Mouse (Mus musculus): ENCODE measurements around the gene Tha1. TPM values are rescaled to one million over a fixed set of nuclear protein-coding genes. Genes with fewer than 3 reads are reported as not detected.

Tha1 gene
- polyA plus RNA-seq, 1 experiment: 27.7 TPM

GRCm38 (mm10) chr11:117909337-117909736 lies 36.1 kb upstream of the Tha1 start:
- 83% methylated on average over 8 of the region's 8 CpGs for WGBS
- TF ChIP-seq CTCF (IDR thresholded peaks at IDR 0.05; ENCODE audit: extremely low read depth, insufficient read length, insufficient replicate concordance, low read depth, low read length) (no peak), POLR2A (IDR thresholded peaks at IDR 0.05; ENCODE audit: low read depth, low read length) (no peak)
- no peak overlapping the region for H3K27ac ChIP-seq (ENCODE audit: insufficient read depth, low read depth, low read length)
- H3K36me3 ChIP-seq (ENCODE audit: control insufficient read depth, insufficient read depth, low read length): no peaks in the 10 kb centered on the region
- H3K27me3 ChIP-seq (ENCODE audit: control insufficient read depth, insufficient read depth, low read length): no peaks in the 10 kb centered on the region
- H3K4me1 ChIP-seq (ENCODE audit: control insufficient read depth, insufficient read depth, insufficient read length, low read length): peaks cover 11% of the 10 kb centered on the region
- H3K4me3 ChIP-seq (ENCODE audit: low read depth, low read length): no peak overlapping the region

- H3K4me3 ChIP-seq (ENCODE audit: low read depth, low read length): no peak overlapping the region
- H3K27me3 ChIP-seq (ENCODE audit: control insufficient read depth, insufficient read depth, low read length): no peaks in the 10 kb centered on the region
- no peaks in the 10 kb centered on the region for H3K4me1 ChIP-seq (ENCODE audit: control insufficient read depth, insufficient read depth, insufficient read length, low read length)
- no peaks in the 10 kb centered on the region for H3K36me3 ChIP-seq (ENCODE audit: control insufficient read depth, insufficient read depth, low read length)
- H3K27ac ChIP-seq (ENCODE audit: insufficient read depth, low read depth, low read length): no peak overlapping the region
- WGBS: 72% methylated on average over 8 of the region's 8 CpGs
- TF ChIP-seq POLR2A (IDR thresholded peaks at IDR 0.05; ENCODE audit: low read depth, low read length): no peak
- TF ChIP-seq CTCF (IDR thresholded peaks at IDR 0.05; ENCODE audit: extremely low read depth, insufficient read length, insufficient replicate concordance, low read depth, low read length): no peak
Measured at GRCm38 (mm10) chr11:117904442-117904841, 31.2 kb upstream of the Tha1 start.

GRCm38 (mm10) chr11:117902282-117902681 lies 29.0 kb upstream of the Tha1 start:
- WGBS: 86% methylated on average over 2 of the region's 2 CpGs
- no peak overlapping the region for H3K4me3 ChIP-seq (ENCODE audit: low read depth, low read length)
- no peak for TF ChIP-seq CTCF (IDR thresholded peaks at IDR 0.05; ENCODE audit: extremely low read depth, insufficient read length, insufficient replicate concordance, low read depth, low read length)
- no peak for TF ChIP-seq POLR2A (IDR thresholded peaks at IDR 0.05; ENCODE audit: low read depth, low read length)

DNA sequence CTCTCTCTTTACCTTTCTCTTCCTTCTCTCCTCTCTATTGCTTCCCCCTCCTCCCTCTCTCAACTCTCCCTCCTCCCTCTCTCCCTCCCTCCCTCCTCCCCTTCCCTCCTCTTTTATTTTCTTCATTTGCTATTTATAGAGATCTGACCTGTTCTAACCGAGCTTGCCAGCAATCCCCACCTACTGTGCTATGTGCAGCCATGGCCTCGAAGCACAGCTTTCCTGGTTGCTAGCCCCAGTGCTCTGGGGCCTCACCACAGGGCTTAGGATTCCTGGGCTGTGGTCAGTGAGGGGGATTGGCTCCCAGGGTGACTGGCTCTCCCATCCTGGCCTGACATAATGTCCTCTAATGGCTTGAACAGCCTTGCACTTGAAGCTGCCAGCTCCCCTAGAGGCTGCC lies 23.3 kb upstream of the Tha1 start:
- Histone ChIP-seq H3K27me3 (ENCODE audit: control insufficient read depth, insufficient read depth, low read length) (no peaks in the 10 kb centered on the region), H3K4me3 (ENCODE audit: low read depth, low read length) (no peak overlapping the region), H3K27ac (ENCODE audit: insufficient read depth, low read depth, low read length) (no peak overlapping the region), H3K36me3 (ENCODE audit: control insufficient read depth, insufficient read depth, low read length) (no peaks in the 10 kb centered on the region), H3K4me1 (ENCODE audit: control insufficient read depth, insufficient read depth, insufficient read length, low read length) (no peaks in the 10 kb centered on the region)
- no peak for TF ChIP-seq CTCF (IDR thresholded peaks at IDR 0.05; ENCODE audit: extremely low read depth, insufficient read length, insufficient replicate concordance, low read depth, low read length)
- TF ChIP-seq POLR2A (IDR thresholded peaks at IDR 0.05; ENCODE audit: low read depth, low read length): no peak
- 37% methylated on average over 2 of the region's 2 CpGs for WGBS

More at GRCm38 (mm10) chr11:117902282-117902681, 29.0 kb upstream of the Tha1 start:
- Histone ChIP-seq H3K27me3 (ENCODE audit: control insufficient read depth, insufficient read depth, low read length) (no peaks in the 10 kb centered on the region), H3K4me1 (ENCODE audit: control insufficient read depth, insufficient read depth, insufficient read length, low read length) (no peaks in the 10 kb centered on the region), H3K27ac (ENCODE audit: insufficient read depth, low read depth, low read length) (no peak overlapping the region), H3K36me3 (ENCODE audit: control insufficient read depth, insufficient read depth, low read length) (no peaks in the 10 kb centered on the region)

DNA sequence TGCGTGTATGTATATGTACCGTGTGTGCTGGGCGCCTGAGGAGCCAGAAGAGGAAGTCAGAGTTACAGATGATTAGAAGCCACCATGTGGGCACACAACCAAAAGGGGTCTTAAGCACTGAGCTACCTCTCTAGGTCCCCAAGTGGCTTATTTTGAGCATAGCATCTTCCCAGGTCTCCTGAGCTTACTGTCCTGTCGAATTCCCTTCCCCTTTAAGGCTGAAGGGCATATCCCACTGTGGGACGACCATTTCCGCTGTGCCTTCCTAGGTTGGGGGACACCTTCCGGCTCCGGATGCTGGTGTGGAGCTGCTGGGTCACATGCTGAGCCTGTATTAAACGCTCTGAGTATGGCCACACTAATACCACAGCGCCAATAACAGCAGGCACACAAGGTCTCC lies 21.4 kb upstream of the Tha1 start:
- Histone ChIP-seq H3K27me3 (ENCODE audit: control insufficient read depth, insufficient read depth, low read length) (peaks cover 3% of the 10 kb centered on the region; the same call in 1 of the 2 replicates), H3K4me1 (ENCODE audit: control insufficient read depth, insufficient read depth, insufficient read length, low read length) (peaks cover 8% of the 10 kb centered on the region), H3K27ac (ENCODE audit: insufficient read depth, low read depth, low read length) (no peak overlapping the region), H3K4me3 (ENCODE audit: low read depth, low read length) (no peak overlapping the region), H3K36me3 (ENCODE audit: control insufficient read depth, insufficient read depth, low read length) (no peaks in the 10 kb centered on the region)
- TF ChIP-seq CTCF (IDR thresholded peaks at IDR 0.05; ENCODE audit: extremely low read depth, insufficient read length, insufficient replicate concordance, low read depth, low read length) (no peak), POLR2A (IDR thresholded peaks at IDR 0.05; ENCODE audit: low read depth, low read length) (no peak)
- WGBS: 66% methylated on average over 10 of the region's 10 CpGs

GRCm38 (mm10) chr11:117892199-117892598 lies 18.9 kb upstream of the Tha1 start:
- no peak for TF ChIP-seq POLR2A (IDR thresholded peaks at IDR 0.05; ENCODE audit: low read depth, low read length)
- TF ChIP-seq CTCF (IDR thresholded peaks at IDR 0.05; ENCODE audit: extremely low read depth, insufficient read length, insufficient replicate concordance, low read depth, low read length): no peak
- Histone ChIP-seq H3K4me3 (ENCODE audit: low read depth, low read length) (no peak overlapping the region), H3K27me3 (ENCODE audit: control insufficient read depth, insufficient read depth, low read length) (peaks cover 3% of the 10 kb centered on the region; the same call in 1 of the 2 replicates), H3K4me1 (ENCODE audit: control insufficient read depth, insufficient read depth, insufficient read length, low read length) (peaks cover 23% of the 10 kb centered on the region), H3K36me3 (ENCODE audit: control insufficient read depth, insufficient read depth, low read length) (no peaks in the 10 kb centered on the region), H3K27ac (ENCODE audit: insufficient read depth, low read depth, low read length) (no peak overlapping the region)
- 56% methylated on average over 6 of the region's 6 CpGs for WGBS

GRCm38 (mm10) chr11:117891581-117892175 lies 18.4 kb upstream of the Tha1 start:
- 80% methylated on average over 19 of the region's 19 CpGs for WGBS
- no peak for TF ChIP-seq CTCF (IDR thresholded peaks at IDR 0.05; ENCODE audit: extremely low read depth, insufficient read length, insufficient replicate concordance, low read depth, low read length)
- TF ChIP-seq POLR2A (IDR thresholded peaks at IDR 0.05; ENCODE audit: low read depth, low read length): no peak
- Histone ChIP-seq H3K4me3 (ENCODE audit: low read depth, low read length) (no peak overlapping the region), H3K36me3 (ENCODE audit: control insufficient read depth, insufficient read depth, low read length) (no peaks in the 10 kb centered on the region), H3K27ac (ENCODE audit: insufficient read depth, low read depth, low read length) (no peak overlapping the region), H3K4me1 (ENCODE audit: control insufficient read depth, insufficient read depth, insufficient read length, low read length) (peaks cover 23% of the 10 kb centered on the region), H3K27me3 (ENCODE audit: control insufficient read depth, insufficient read depth, low read length) (peaks cover 3% of the 10 kb centered on the region; the same call in 1 of the 2 replicates)

All from small intestine, adult 2 months (tissue).